Mouse (Mus musculus) liver, postnatal 0 days (tissue): Measurements from ENCODE around the gene Myo9a.

ENCODE experiments used
- CTCF ChIP-seq: sonication (generic); IDR thresholded peaks from 2 replicates; pipeline ENCODE4 v1.5.1; 2016; ENCODE audit warnings: antibody characterized with exemption, low read depth
- EP300 ChIP-seq: IDR thresholded peaks from 2 replicates; pipeline ENCODE4 v1.6.1; 2016; ENCODE audit warnings: antibody characterized with exemption, low read depth, mild to moderate bottlenecking

GRCm38 (mm10) chr9:59943826-59944225 lies 193.1 kb downstream of the Myo9a start:
- TF ChIP-seq CTCF, result no peak
- no peak for TF ChIP-seq EP300
